Mouse (Mus musculus): Measurements from ENCODE around the gene Cdh23.

- TF ChIP-seq CTCF (IDR thresholded peaks at IDR 0.05; ENCODE audit: insufficient read depth, low read depth, low read length) (no peak), POLR2A (IDR thresholded peaks at IDR 0.05; ENCODE audit: insufficient read depth, low read depth, low read length) (no peak)
These were observed 214.9 kb downstream of the Cdh23 start for GRCm38 (mm10) chr10:60481381-60481780.
